Mouse (Mus musculus) intestine, embryonic 14.5 days (tissue): ENCODE data around the gene Surf1. TPM values are rescaled to one million over a fixed set of nuclear protein-coding genes. Genes with fewer than 3 reads are reported as not detected.

Source experiments
- ATAC-seq: fragments of 200-750 bp; cut with Nextera tagmentation; replicated peaks from 2 replicates; pipeline ENCODE4 v1.8.0; 2017; ENCODE audit warnings: low read depth, moderate number of reproducible peaks, moderate TSS enrichment, moderate library complexity; ENCODE audit not compliant: low FRiP score, low TSS enrichment
- DNase-seq: peaks from one replicate; pipeline ENCODE4 v3.0.0-alpha.2; 2018; ENCODE audit warnings: low spot score
- H3K27ac ChIP-seq: fragments of 300-500 bp; sonication (generic); 2 replicates; pipeline ENCODE4 v1.5.1; 2014; ENCODE audit warnings: low read depth, mild to moderate bottlenecking, control low read depth
- H3K27me3 ChIP-seq: fragments of 300-500 bp; sonication (generic); replicated peaks from 2 replicates; pipeline ENCODE4 v1.6.1; 2014; ENCODE audit warnings: low read length, control low read depth; ENCODE audit not compliant: control insufficient read depth, insufficient read depth
- H3K36me3 ChIP-seq: fragments of 300-500 bp; sonication (generic); 2 replicates; pipeline ENCODE4 v1.6.1; 2014; ENCODE audit warnings: low read length, control low read depth; ENCODE audit not compliant: control insufficient read depth, insufficient read depth
- H3K4me1 ChIP-seq: fragments of 300-500 bp; sonication (generic); replicated peaks from 2 replicates; pipeline ENCODE4 v1.6.1; 2014; ENCODE audit warnings: low read length, control low read depth, mixed read lengths; ENCODE audit not compliant: control insufficient read depth, insufficient read depth
- H3K4me2 ChIP-seq: fragments of 300-500 bp; sonication (generic); 2 replicates; pipeline ENCODE4 v1.6.1; 2014; ENCODE audit warnings: low read length
- H3K4me3 ChIP-seq: fragments of 300-500 bp; sonication (generic); 2 replicates; pipeline ENCODE4 v1.5.1; 2014; ENCODE audit warnings: low read depth, low read length, control low read depth, mixed read lengths
- H3K9ac ChIP-seq: fragments of 300-500 bp; sonication (generic); 2 replicates; pipeline ENCODE4 v1.6.1; 2014; ENCODE audit warnings: mild to moderate bottlenecking, low read length
- H3K9me3 ChIP-seq: fragments of 300-500 bp; sonication (generic); 2 replicates; pipeline ENCODE4 v1.6.1; 2016; ENCODE audit warnings: low read length, control low read depth; ENCODE audit not compliant: control insufficient read depth
- WGBS: fragments of 180-500 bp; shearing (Covaris S2); extraction: QIAGEN DNeasy Blood & Tissue Kit; methylation state at CpG from one replicate; pipeline ENCODE4 v1.1.7; 2014; 5-methylcytosine and 5-hydroxymethylcytosine counted together
- polyA plus RNA-seq: library from polyadenylated mRNA; unstranded; fragments of >200 nt; fragmentation: Nextera tagmentation; extraction: Ambion mirVana; gene quantifications from 2 replicates; pipeline ENCODE4 v1.2.1, GENCODE M21; 2014

Surf1 gene
- polyA plus RNA-seq, 1 experiment from 2014 or later = 53.3 TPM

GRCm38 (mm10) chr2:26913416-26914147 lies 2.7 kb downstream of the Surf1 start:
- WGBS = 82% methylated on average over 17 of the region's 17 CpGs
- no peaks in the 10 kb centered on the region for H3K27me3 ChIP-seq
- H3K9ac ChIP-seq = no peak overlapping the region
- no peak for DNase-seq
- no peak for ATAC-seq
- peaks cover 37% of the 10 kb centered on the region for H3K36me3 ChIP-seq
- H3K4me3 ChIP-seq = no peak overlapping the region
- H3K4me2 ChIP-seq = no peak overlapping the region
- H3K9me3 ChIP-seq = no peaks in the 10 kb centered on the region
- no peak overlapping the region for H3K27ac ChIP-seq
- peaks cover 38% of the 10 kb centered on the region for H3K4me1 ChIP-seq

- Histone ChIP-seq H3K4me2 (peak overlapping the region; percentile 100), H3K36me3 (peaks cover 45% of the 10 kb centered on the region), H3K4me3 (peak overlapping the region; percentile 98), H3K27ac (no peak overlapping the region), H3K4me1 (peaks cover 32% of the 10 kb centered on the region), H3K9ac (peak overlapping the region; percentile 96), H3K9me3 (no peaks in the 10 kb centered on the region), H3K27me3 (no peaks in the 10 kb centered on the region)
- ATAC-seq = no peak
- no peak for DNase-seq
- WGBS = 74% methylated on average over 5 of the region's 5 CpGs
These were observed 4.0 kb downstream of the Surf1 start for GRCm38 (mm10) chr2:26912253-26912770.

GRCm38 (mm10) chr2:26910994-26911765 lies 5.2 kb downstream of the Surf1 start:
- DNase-seq (no peak), ATAC-seq (peak; percentile 30)
- WGBS = 2% methylated on average over 35 of the region's 37 CpGs
- Histone ChIP-seq H3K4me2 (peak overlapping the region; percentile 100), H3K9me3 (no peaks in the 10 kb centered on the region), H3K27ac (peak overlapping the region; percentile 88), H3K27me3 (no peaks in the 10 kb centered on the region), H3K36me3 (peaks cover 56% of the 10 kb centered on the region), H3K9ac (peak overlapping the region; percentile 96), H3K4me3 (peak overlapping the region; percentile 98), H3K4me1 (peaks cover 26% of the 10 kb centered on the region)

GRCm38 (mm10) chr2:26910124-26910993 lies 6.0 kb downstream of the Surf1 start, which contains the start of the genes Med22 and Rpl7a:
TSS of gene Med22 (minus strand) at chr2:26910677.
TSS of gene Rpl7a (plus strand) at chr2:26910764.
- peaks cover 23% of the 10 kb centered on the region for H3K4me1 ChIP-seq
- H3K9me3 ChIP-seq = no peaks in the 10 kb centered on the region
- WGBS = under 1% methylated on average over 71 of the region's 74 CpGs
- H3K9ac ChIP-seq = peak within 1 kb of the TSS; percentile 96
- ATAC-seq = peak; percentile 91
- H3K27ac ChIP-seq = peak within 1 kb of the TSS; percentile 88
- peaks cover 64% of the 10 kb centered on the region for H3K36me3 ChIP-seq
- H3K4me2 ChIP-seq = peak within 1 kb of the TSS; percentile 100
- peak within 1 kb of the TSS; percentile 98 for H3K4me3 ChIP-seq
- H3K27me3 ChIP-seq = no peaks in the 10 kb centered on the region
- DNase-seq = peak; percentile 100

GRCm38 (mm10) chr2:26909387-26909784 lies 6.9 kb downstream of the Surf1 start:
- Histone ChIP-seq H3K36me3 (peaks cover 71% of the 10 kb centered on the region), H3K4me3 (peak overlapping the region; percentile 98), H3K4me1 (peaks cover 19% of the 10 kb centered on the region), H3K4me2 (peak overlapping the region; percentile 77), H3K27ac (0 out of 2 replicates have a peak overlapping the region, but pooled peaks have one; percentile 88), H3K27me3 (no peaks in the 10 kb centered on the region), H3K9me3 (no peaks in the 10 kb centered on the region), H3K9ac (peak overlapping the region; percentile 84)
- DNase-seq = no peak
- no peak for ATAC-seq

GRCm38 (mm10) chr2:26908710-26909386 lies 7.5 kb downstream of the Surf1 start:
- ATAC-seq (no peak), DNase-seq (no peak)
- H3K4me2 ChIP-seq = peak overlapping the region; percentile 77
- H3K4me3 ChIP-seq = peak overlapping the region; percentile 98
- no peak overlapping the region for H3K27ac ChIP-seq
- no peaks in the 10 kb centered on the region for H3K27me3 ChIP-seq
- H3K9me3 ChIP-seq = no peaks in the 10 kb centered on the region
- 72% methylated on average over 18 of the region's 18 CpGs for WGBS
- peaks cover 67% of the 10 kb centered on the region for H3K36me3 ChIP-seq
- H3K4me1 ChIP-seq = peaks cover 22% of the 10 kb centered on the region
- peak overlapping the region; percentile 84; the same call in 1 of the 2 replicates for H3K9ac ChIP-seq

GRCm38 (mm10) chr2:26907109-26907508 lies 9.2 kb downstream of the Surf1 start:
- H3K4me3 ChIP-seq = no peak overlapping the region
- no peak for ATAC-seq
- no peaks in the 10 kb centered on the region for H3K9me3 ChIP-seq
- H3K36me3 ChIP-seq = peaks cover 50% of the 10 kb centered on the region
- no peaks in the 10 kb centered on the region for H3K27me3 ChIP-seq
- H3K4me1 ChIP-seq = peaks cover 26% of the 10 kb centered on the region
- no peak overlapping the region for H3K4me2 ChIP-seq
- no peak overlapping the region for H3K9ac ChIP-seq
- DNase-seq = peak; percentile 78
- no peak overlapping the region for H3K27ac ChIP-seq
- 63% methylated on average over 4 of the region's 4 CpGs for WGBS
